Mouse (Mus musculus): Measurements from ENCODE around the gene C2cd5.

GRCm38 (mm10) chr6:143137341-143137740 lies 37.4 kb upstream of the C2cd5 start:
- TF ChIP-seq CTCF (conservative IDR thresholded peaks at IDR 0.05; ENCODE audit: low read length): no peak
- TF ChIP-seq POU5F1 (IDR thresholded peaks at IDR 0.05; ENCODE audit: borderline replicate concordance, low read length): no peak
- no peak for TF ChIP-seq NANOG (IDR thresholded peaks at IDR 0.05; ENCODE audit: borderline replicate concordance, low read length)
